Mouse (Mus musculus): ENCODE results near the gene Higd1a. TPM values are rescaled to one million over a fixed set of nuclear protein-coding genes. Genes with fewer than 3 reads are reported as not detected.

Higd1a gene
- polyA plus RNA-seq (2017; shearing (Covaris generic)) = 112 TPM

GRCm38 (mm10) chr9:121858153-121858488 lies at the start of gene Higd1a:
Gene Higd1a (minus strand): TSS chr9:121858362.

DNA sequence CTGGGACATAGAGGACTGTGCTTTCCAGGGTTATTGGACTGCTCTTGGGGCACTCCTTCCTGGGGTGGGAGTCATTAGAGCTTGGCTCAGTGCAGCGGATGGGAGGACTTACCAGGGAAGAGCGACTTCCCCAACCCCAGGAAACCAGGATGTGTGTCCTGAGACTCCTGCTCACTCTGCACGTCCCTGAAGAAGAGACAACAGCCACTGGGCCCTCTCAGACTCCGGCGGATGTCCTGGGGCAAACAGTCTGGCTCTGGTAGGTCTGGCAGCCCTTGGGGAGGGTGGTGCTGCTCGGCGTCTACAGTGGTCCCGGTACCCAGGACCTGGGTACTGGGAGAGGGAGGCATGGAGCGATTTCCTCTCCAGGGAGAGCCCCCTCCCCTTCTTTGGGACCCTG lies 40.1 kb upstream of the Higd1a start, which contains the start of gene Ackr2:
TSS of gene Ackr2 (plus strand) at position 111 of the 400 bp plus-strand sequence.

DNA sequence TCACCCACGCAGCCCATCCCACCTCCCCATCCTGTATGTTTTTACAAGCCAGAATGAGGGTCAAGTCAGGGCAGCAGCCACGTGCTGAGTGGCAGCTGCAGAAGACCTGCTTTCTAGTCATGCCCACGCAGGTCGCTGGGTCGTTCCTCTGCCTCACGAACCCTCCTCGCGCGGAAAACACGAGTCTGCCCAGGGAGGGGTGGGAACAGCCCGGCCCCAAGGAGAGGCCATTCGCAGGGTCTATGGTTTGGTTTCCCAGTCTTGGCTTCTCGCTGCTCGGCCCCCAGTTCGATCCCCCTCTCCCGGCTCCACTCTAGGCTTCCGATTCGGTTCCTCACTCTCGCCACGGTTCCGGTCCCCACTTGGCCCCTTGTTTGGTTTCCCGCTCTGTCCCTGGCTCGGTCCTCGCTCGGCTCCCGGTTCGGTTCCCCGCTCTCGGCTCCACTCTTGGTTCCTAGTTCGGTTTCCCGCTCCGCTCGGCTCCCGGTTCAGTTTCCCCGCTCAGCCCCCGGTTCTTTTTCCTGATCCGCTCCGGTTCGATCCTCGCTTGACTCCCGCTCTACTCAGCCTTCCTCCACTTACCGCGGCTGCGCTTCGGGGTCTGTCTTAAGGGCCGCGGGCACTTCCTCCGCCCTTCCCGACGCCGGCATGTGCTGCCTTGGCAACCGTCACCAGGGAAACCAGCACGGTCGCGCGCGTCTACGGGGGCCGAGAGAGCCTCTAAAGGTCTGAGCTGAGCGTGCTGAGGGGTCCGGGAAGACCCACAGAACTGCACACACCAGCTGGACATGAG lies 19.1 kb downstream of the Higd1a start, which contains the start of gene Ccdc13:
TSS of gene Ccdc13 (minus strand) at position 633 of the 793 bp plus-strand sequence.

Other genes starting within 250 kb of the Higd1a start
- not detected for gene Lyzl4, start 216.3 kb downstream of the Higd1a start, polyA plus RNA-seq (2017; shearing (Covaris generic))
- gene Vipr1, start 215.6 kb downstream of the Higd1a start, polyA plus RNA-seq (2017; shearing (Covaris generic)) = 2.0 TPM
- 29.2 TPM for gene Sec22c, start 152.9 kb downstream of the Higd1a start, polyA plus RNA-seq (2017; shearing (Covaris generic))
- gene Ss18l2, start 148.0 kb downstream of the Higd1a start, polyA plus RNA-seq (2017; shearing (Covaris generic)) = 35.7 TPM
- gene Nktr, start 139.2 kb downstream of the Higd1a start, polyA plus RNA-seq (2017; shearing (Covaris generic)) = 119 TPM
- gene Zfp651, start 99.0 kb downstream of the Higd1a start, polyA plus RNA-seq (2017; shearing (Covaris generic)) = 0.23 TPM
- gene Klhl40, start 80.8 kb downstream of the Higd1a start, polyA plus RNA-seq (2017; shearing (Covaris generic)) = not detected
- gene Hhatl, start 65.9 kb downstream of the Higd1a start, polyA plus RNA-seq (2017; shearing (Covaris generic)) = not detected
- gene Ccdc13, start 18.9 kb downstream of the Higd1a start, polyA plus RNA-seq (2017; shearing (Covaris generic)) = not detected
- not detected for gene Ackr2, start 40.0 kb upstream of the Higd1a start, polyA plus RNA-seq (2017; shearing (Covaris generic))
- not detected for gene Cyp8b1, start 57.9 kb upstream of the Higd1a start, polyA plus RNA-seq (2017; shearing (Covaris generic))
- gene Fam198a, start 92.6 kb upstream of the Higd1a start, polyA plus RNA-seq (2017; shearing (Covaris generic)) = 0.33 TPM
- not detected for gene Pomgnt2, start 138.7 kb upstream of the Higd1a start, polyA plus RNA-seq (2017; shearing (Covaris generic))